Mouse (Mus musculus): ENCODE data around the gene Acot8. TPM values are rescaled to one million over a fixed set of nuclear protein-coding genes. Genes with fewer than 3 reads are reported as not detected.
A peak's percentile ranks its signal among the peaks of the same experiment; 100 is the strongest.

Acot8 gene
- total and polyA plus RNA-seq, 2 experiments from 2014 or later, result 17.5 to 24.2 TPM

- WGBS, result under 1% methylated on average over 35 of the region's 35 CpGs
- TF ChIP-seq CTCF (IDR thresholded peaks at IDR 0.05), result peak; percentile 71
- peak; percentile 81 for DNase-seq (ENCODE audit: low spot score)
These were observed 28.1 kb upstream of the Acot8 start, which contains the start of gene Ctsa for GRCm38 (mm10) chr2:164832748-164833301. Ctsa (plus strand) TSS chr2:164832873.

GRCm38 (mm10) chr2:164832032-164832747, 27.5 kb upstream of the Acot8 start:
- Histone ChIP-seq H3K4me1 (ENCODE audit: insufficient read depth, low read length) (peaks cover 10% of the 10 kb centered on the region), H3K9me3 (ENCODE audit: low read length) (no peaks in the 10 kb centered on the region), H3K4me2 (ENCODE audit: low read depth, low read length, poor library complexity, severe bottlenecking) (peak overlapping the region; percentile 99), H3K27ac (ENCODE audit: low read depth, low read length) (peak overlapping the region; percentile 77), H3K36me3 (ENCODE audit: insufficient read depth, low read length) (peaks cover 7% of the 10 kb centered on the region), H3K4me3 (ENCODE audit: low read depth, low read length) (peak overlapping the region; percentile 60), H3K9ac (replicated peaks; ENCODE audit: low read length, poor library complexity, severe bottlenecking) (peak overlapping the region; percentile 63), H3K27me3 (ENCODE audit: insufficient read depth, low read length) (no peaks in the 10 kb centered on the region)
- ATAC-seq (ENCODE audit: low FRiP score) (no peak), DNase-seq (ENCODE audit: low spot score) (no peak)
- no peak for TF ChIP-seq CTCF (IDR thresholded peaks at IDR 0.05)
- WGBS, result 63% methylated on average over 16 of the region's 16 CpGs

More at GRCm38 (mm10) chr2:164832748-164833301, 28.1 kb upstream of the Acot8 start, which contains the start of gene Ctsa:
- H3K27me3 ChIP-seq (ENCODE audit: insufficient read depth, low read length), result no peaks in the 10 kb centered on the region
- peak; percentile 59 for ATAC-seq (ENCODE audit: low FRiP score)
- peaks cover 10% of the 10 kb centered on the region for H3K4me1 ChIP-seq (ENCODE audit: insufficient read depth, low read length)
- H3K4me2 ChIP-seq (ENCODE audit: low read depth, low read length, poor library complexity, severe bottlenecking), result peak within 1 kb of the TSS; percentile 99
- H3K36me3 ChIP-seq (ENCODE audit: insufficient read depth, low read length), result peaks cover 4% of the 10 kb centered on the region; the same call in 1 of the 2 replicates
- H3K9ac ChIP-seq (replicated peaks; ENCODE audit: low read length, poor library complexity, severe bottlenecking), result peak within 1 kb of the TSS; percentile 63
- H3K4me3 ChIP-seq (ENCODE audit: low read depth, low read length), result peak within 1 kb of the TSS; percentile 60
- H3K27ac ChIP-seq (ENCODE audit: low read depth, low read length), result peak within 1 kb of the TSS; percentile 77
- H3K9me3 ChIP-seq (ENCODE audit: low read length), result no peaks in the 10 kb centered on the region

- ATAC-seq (ENCODE audit: low FRiP score) (no peak), DNase-seq (ENCODE audit: low spot score) (no peak)
- Histone ChIP-seq H3K9me3 (ENCODE audit: low read length) (no peaks in the 10 kb centered on the region), H3K9ac (replicated peaks; ENCODE audit: low read length, poor library complexity, severe bottlenecking) (no peak overlapping the region), H3K4me3 (ENCODE audit: low read depth, low read length) (no peak overlapping the region), H3K27ac (ENCODE audit: low read depth, low read length) (no peak overlapping the region), H3K4me1 (ENCODE audit: insufficient read depth, low read length) (peaks cover 10% of the 10 kb centered on the region), H3K4me2 (ENCODE audit: low read depth, low read length, poor library complexity, severe bottlenecking) (no peak overlapping the region), H3K36me3 (ENCODE audit: insufficient read depth, low read length) (peaks cover 7% of the 10 kb centered on the region), H3K27me3 (ENCODE audit: insufficient read depth, low read length) (no peaks in the 10 kb centered on the region)
- 88% methylated on average over 10 of the region's 10 CpGs for WGBS
- TF ChIP-seq CTCF (IDR thresholded peaks at IDR 0.05), result no peak
These were observed 26.3 kb upstream of the Acot8 start for GRCm38 (mm10) chr2:164831029-164831428.

- Histone ChIP-seq H3K9me3 (ENCODE audit: low read length) (no peaks in the 10 kb centered on the region), H3K4me1 (ENCODE audit: insufficient read depth, low read length) (peaks cover 3% of the 10 kb centered on the region; the same call in 1 of the 2 replicates), H3K27me3 (ENCODE audit: insufficient read depth, low read length) (no peaks in the 10 kb centered on the region), H3K27ac (ENCODE audit: low read depth, low read length) (no peak overlapping the region), H3K4me3 (ENCODE audit: low read depth, low read length) (no peak overlapping the region), H3K36me3 (ENCODE audit: insufficient read depth, low read length) (peaks cover 21% of the 10 kb centered on the region), H3K4me2 (ENCODE audit: low read depth, low read length, poor library complexity, severe bottlenecking) (no peak overlapping the region), H3K9ac (replicated peaks; ENCODE audit: low read length, poor library complexity, severe bottlenecking) (no peak overlapping the region)
- no peak for TF ChIP-seq CTCF (IDR thresholded peaks at IDR 0.05)
- DNase-seq (ENCODE audit: low spot score), result no peak
- 93% methylated on average over 1 of the region's 1 CpGs for WGBS
- no peak for ATAC-seq (ENCODE audit: low FRiP score)
These were observed 24.4 kb upstream of the Acot8 start for GRCm38 (mm10) chr2:164829090-164829489.

GRCm38 (mm10) chr2:164828437-164828836, 23.8 kb upstream of the Acot8 start, which contains the start of gene Spata25:
Spata25 (minus strand) TSS chr2:164828537.
- Histone ChIP-seq H3K4me2 (ENCODE audit: low read depth, low read length, poor library complexity, severe bottlenecking) (no peak within 1 kb of the TSS), H3K36me3 (ENCODE audit: insufficient read depth, low read length) (peaks cover 21% of the 10 kb centered on the region), H3K9ac (replicated peaks; ENCODE audit: low read length, poor library complexity, severe bottlenecking) (no peak within 1 kb of the TSS), H3K27me3 (ENCODE audit: insufficient read depth, low read length) (no peaks in the 10 kb centered on the region), H3K9me3 (ENCODE audit: low read length) (no peaks in the 10 kb centered on the region), H3K4me3 (ENCODE audit: low read depth, low read length) (no peak within 1 kb of the TSS), H3K27ac (ENCODE audit: low read depth, low read length) (no peak within 1 kb of the TSS), H3K4me1 (ENCODE audit: insufficient read depth, low read length) (peaks cover 8% of the 10 kb centered on the region; the same call in 1 of the 2 replicates)
- WGBS, result 87% methylated on average over 6 of the region's 6 CpGs
- TF ChIP-seq CTCF (IDR thresholded peaks at IDR 0.05), result no peak
- ATAC-seq (ENCODE audit: low FRiP score) (no peak), DNase-seq (ENCODE audit: low spot score) (no peak)
